Mouse (Mus musculus) hindbrain, embryonic 16.5 days (tissue): ENCODE data around the gene Ubp1. TPM values are rescaled to one million over a fixed set of nuclear protein-coding genes. Genes with fewer than 3 reads are reported as not detected.
"Not testable (repeated sequence)": the region's sequence is repeated elsewhere in the genome, so short reads cannot be mapped to it uniquely, and the experiment has no call there.

ENCODE experiments used
- ATAC-seq: fragments of 200-750 bp; cut with Nextera tagmentation; 2 replicates; pipeline ENCODE4 v1.8.0; 2017; ENCODE audit warnings: moderate TSS enrichment, moderate library complexity
- H3K27ac ChIP-seq: fragments of 300-500 bp; sonication (generic); 2 replicates; pipeline ENCODE4 v1.5.1; 2014; ENCODE audit warnings: low read depth, mild to moderate bottlenecking, control low read depth, low read length, moderate library complexity
- H3K27me3 ChIP-seq: fragments of 300-500 bp; sonication (generic); replicated peaks from 2 replicates; pipeline ENCODE4 v1.6.1; 2014; ENCODE audit warnings: low read length; ENCODE audit not compliant: control insufficient read depth, insufficient read depth
- H3K36me3 ChIP-seq: fragments of 300-500 bp; sonication (generic); 2 replicates; pipeline ENCODE4 v1.6.1; 2014; ENCODE audit warnings: mild to moderate bottlenecking, low read length, moderate library complexity, mixed read lengths; ENCODE audit not compliant: control insufficient read depth, insufficient read depth
- H3K4me1 ChIP-seq: fragments of 300-500 bp; sonication (generic); 2 replicates; pipeline ENCODE4 v1.6.1; 2014; ENCODE audit warnings: low read depth, low read length; ENCODE audit not compliant: control insufficient read depth, insufficient read depth
- H3K4me2 ChIP-seq: fragments of 300-500 bp; sonication (generic); 2 replicates; pipeline ENCODE4 v1.6.1; 2014; ENCODE audit warnings: mild to moderate bottlenecking, low read length, control low read depth, moderate library complexity
- H3K4me3 ChIP-seq: fragments of 300-500 bp; sonication (generic); 2 replicates; pipeline ENCODE4 v1.5.1; 2014; ENCODE audit warnings: mild to moderate bottlenecking, low read length, control low read depth, moderate library complexity
- H3K9ac ChIP-seq: fragments of 300-500 bp; sonication (generic); 2 replicates; pipeline ENCODE4 v1.6.1; 2014; ENCODE audit warnings: low read depth, mild to moderate bottlenecking, control low read depth, low read length, moderate library complexity
- H3K9me3 ChIP-seq: fragments of 300-500 bp; sonication (generic); 2 replicates; pipeline ENCODE4 v1.6.1; 2014; ENCODE audit warnings: mild to moderate bottlenecking, low read length, moderate library complexity; ENCODE audit not compliant: control insufficient read depth
- WGBS: fragments of 180-500 bp; shearing (Covaris S2); extraction: QIAGEN DNeasy Blood & Tissue Kit; methylation state at CpG from one replicate; pipeline ENCODE4 v1.1.7; 2014; 5-methylcytosine and 5-hydroxymethylcytosine counted together
- polyA plus RNA-seq: library from polyadenylated mRNA; unstranded; fragments of >200 nt; fragmentation: Nextera tagmentation; extraction: Ambion mirVana; gene quantifications from 2 replicates; pipeline ENCODE4 v1.2.1, GENCODE M21; 2015

The Ubp1 gene
- polyA plus RNA-seq = 21.3 and 26.8 TPM in 2 replicates

DNA sequence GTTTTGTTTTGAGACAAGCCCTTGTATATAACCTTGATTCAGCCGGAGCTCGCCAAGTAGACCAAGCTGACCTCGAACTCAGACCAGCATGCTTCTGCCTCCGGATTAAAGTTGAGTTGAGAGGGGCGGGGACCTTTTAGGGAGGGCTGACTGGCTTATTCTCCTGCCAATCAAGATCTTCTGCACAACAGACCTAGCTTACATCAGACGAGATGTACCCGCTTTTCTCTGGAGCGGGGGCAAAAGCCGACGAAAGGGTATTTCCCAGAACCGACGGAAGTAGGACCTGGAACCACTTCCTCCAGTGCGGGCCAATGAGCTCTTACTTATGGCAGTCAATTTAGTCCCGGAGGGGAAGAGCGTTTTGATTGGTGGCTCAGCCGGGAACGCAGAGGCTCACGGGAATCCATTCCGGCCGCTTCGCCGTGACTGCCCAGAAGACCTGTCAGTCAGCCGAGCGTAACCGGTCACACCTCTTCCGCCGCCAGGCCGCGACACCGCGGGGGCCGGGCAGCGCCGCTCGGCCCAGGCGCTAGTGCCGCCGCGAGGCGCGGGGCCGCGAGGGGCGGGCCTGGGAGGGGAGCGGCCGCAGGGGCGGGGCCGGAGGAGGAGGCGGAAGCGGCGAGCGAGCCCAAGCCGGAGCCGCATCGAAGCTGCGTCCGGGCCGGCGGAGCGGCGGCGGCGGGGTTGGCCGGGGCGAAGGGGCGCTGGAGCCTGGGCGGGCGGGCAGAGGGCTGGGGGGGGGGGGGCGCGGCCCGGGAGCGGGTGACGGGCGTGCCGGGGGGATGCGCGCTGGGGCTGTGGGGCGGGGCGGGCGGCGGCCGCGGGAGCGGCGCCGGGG lies at the start of gene Ubp1:
TSS of gene Ubp1 (plus strand) at position 401 of the 841 bp plus-strand sequence.
- WGBS = under 1% methylated on average over 40 of the region's 86 CpGs
- peak; percentile 98 for ATAC-seq

DNA sequence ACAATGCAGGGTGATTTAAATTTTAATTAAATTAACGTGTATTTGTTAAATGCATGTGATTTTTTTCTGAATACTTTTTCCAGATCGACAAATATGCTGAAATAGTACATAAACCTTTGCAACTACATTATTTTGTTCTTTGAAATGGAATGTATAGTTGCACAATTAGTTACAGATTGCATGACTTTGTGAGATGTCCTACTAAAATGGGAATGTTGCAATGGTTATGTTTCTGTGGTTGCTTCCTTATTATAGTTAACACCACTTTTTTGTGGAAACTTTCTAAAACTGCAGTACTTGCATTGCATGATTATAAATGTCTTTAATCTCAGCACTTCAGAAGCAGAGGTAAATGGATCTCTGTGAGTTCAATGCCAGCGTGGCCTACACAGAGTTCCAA lies 35.8 kb upstream of the Ubp1 start:
- no peaks in the 10 kb centered on the region for H3K9me3 ChIP-seq
- peaks cover 44% of the 10 kb centered on the region for H3K36me3 ChIP-seq
- no peak overlapping the region for H3K4me3 ChIP-seq
- 96% methylated on average over 3 of the region's 3 CpGs for WGBS
- no peak overlapping the region for H3K27ac ChIP-seq
- H3K4me1 ChIP-seq = no peaks in the 10 kb centered on the region
- no peak for ATAC-seq
- H3K27me3 ChIP-seq = no peaks in the 10 kb centered on the region
- H3K9ac ChIP-seq = no peak overlapping the region
- no peak overlapping the region for H3K4me2 ChIP-seq

More for the DNA sequence above, at the start of gene Ubp1:
- H3K27me3 ChIP-seq = no peaks in the 10 kb centered on the region
- H3K4me1 ChIP-seq = peaks cover 18% of the 10 kb centered on the region
- H3K9me3 ChIP-seq = no peaks in the 10 kb centered on the region
- H3K9ac ChIP-seq = peak within 1 kb of the TSS; percentile 94
- H3K4me2 ChIP-seq = peak within 1 kb of the TSS; percentile 74
- peak within 1 kb of the TSS; percentile 88 for H3K4me3 ChIP-seq
- peak within 1 kb of the TSS; percentile 89 for H3K27ac ChIP-seq
- no peaks in the 10 kb centered on the region for H3K36me3 ChIP-seq

DNA sequence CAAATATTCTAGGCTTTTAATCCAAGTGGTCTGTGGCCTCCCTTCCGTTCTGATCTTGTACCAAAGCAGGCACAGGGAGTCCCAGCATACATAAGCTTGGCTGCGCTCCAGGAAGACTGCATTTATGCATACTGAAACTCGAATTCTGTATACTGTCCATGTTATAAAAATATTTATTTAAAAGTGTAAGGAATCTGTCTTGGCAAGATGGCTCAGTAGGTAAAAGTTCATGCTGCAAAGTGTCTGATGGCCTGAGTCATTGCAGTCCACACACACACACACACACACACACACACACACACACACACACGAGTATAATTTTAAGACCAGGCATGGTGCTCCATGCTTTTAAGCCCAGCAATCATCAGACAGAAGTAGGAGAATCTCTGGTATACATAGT lies 27.6 kb upstream of the Ubp1 start:
- no peak overlapping the region for H3K4me3 ChIP-seq
- H3K27ac ChIP-seq = no peak overlapping the region
- no peak for ATAC-seq
- H3K4me2 ChIP-seq = no peak overlapping the region
- 78% methylated on average over 4 of the region's 4 CpGs for WGBS
- H3K9ac ChIP-seq = no peak overlapping the region
- H3K36me3 ChIP-seq = peaks cover 44% of the 10 kb centered on the region
- no peaks in the 10 kb centered on the region for H3K4me1 ChIP-seq
- H3K27me3 ChIP-seq = no peaks in the 10 kb centered on the region
- H3K9me3 ChIP-seq = no peaks in the 10 kb centered on the region

- H3K9ac ChIP-seq, ATAC-seq, H3K27me3 ChIP-seq, H3K27ac ChIP-seq, H3K9me3 ChIP-seq, H3K4me3 ChIP-seq, H3K4me1 ChIP-seq, H3K4me2 ChIP-seq: not testable (repeated sequence)
- WGBS = 95% methylated on average over 6 of the region's 6 CpGs
- peaks cover 45% of the 10 kb centered on the region for H3K36me3 ChIP-seq
Observed at GRCm38 (mm10) chr9:113904315-113904714, 26.4 kb upstream of the Ubp1 start.

DNA sequence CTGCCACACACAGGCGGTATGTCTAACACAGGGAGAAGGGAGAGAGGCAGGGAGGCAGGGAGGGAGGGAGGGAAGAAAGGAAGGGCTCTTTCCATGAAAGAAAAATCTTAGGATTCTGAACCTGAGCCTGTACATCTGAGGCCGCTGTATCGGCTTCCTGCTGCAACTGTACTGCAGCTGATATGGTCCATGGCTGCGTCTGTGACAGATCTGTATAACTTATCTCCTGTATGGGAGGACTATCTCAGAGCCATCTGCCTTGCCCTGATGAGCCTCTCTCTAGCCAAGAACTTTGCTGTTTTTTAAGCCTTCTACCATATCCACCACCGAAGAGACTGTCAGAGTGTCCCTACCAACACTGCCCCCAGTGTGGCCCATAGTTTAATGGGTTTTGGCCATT lies 14.9 kb upstream of the Ubp1 start:
- Histone ChIP-seq H3K4me2 (no peak overlapping the region), H3K4me1 (no peaks in the 10 kb centered on the region), H3K27ac (no peak overlapping the region), H3K9me3 (no peaks in the 10 kb centered on the region), H3K9ac (no peak overlapping the region), H3K27me3 (no peaks in the 10 kb centered on the region), H3K36me3 (peaks cover 50% of the 10 kb centered on the region), H3K4me3 (no peak overlapping the region)
- WGBS = 94% methylated on average over 5 of the region's 5 CpGs
- no peak for ATAC-seq

GRCm38 (mm10) chr9:113922677-113923076 lies 8.1 kb upstream of the Ubp1 start:
- Histone ChIP-seq H3K9ac (no peak overlapping the region), H3K36me3 (peaks cover 32% of the 10 kb centered on the region), H3K4me3 (no peak overlapping the region), H3K27me3 (no peaks in the 10 kb centered on the region), H3K9me3 (no peaks in the 10 kb centered on the region), H3K4me2 (no peak overlapping the region), H3K27ac (no peak overlapping the region), H3K4me1 (no peaks in the 10 kb centered on the region)
- ATAC-seq = no peak
- WGBS = 95% methylated on average over 5 of the region's 5 CpGs

DNA sequence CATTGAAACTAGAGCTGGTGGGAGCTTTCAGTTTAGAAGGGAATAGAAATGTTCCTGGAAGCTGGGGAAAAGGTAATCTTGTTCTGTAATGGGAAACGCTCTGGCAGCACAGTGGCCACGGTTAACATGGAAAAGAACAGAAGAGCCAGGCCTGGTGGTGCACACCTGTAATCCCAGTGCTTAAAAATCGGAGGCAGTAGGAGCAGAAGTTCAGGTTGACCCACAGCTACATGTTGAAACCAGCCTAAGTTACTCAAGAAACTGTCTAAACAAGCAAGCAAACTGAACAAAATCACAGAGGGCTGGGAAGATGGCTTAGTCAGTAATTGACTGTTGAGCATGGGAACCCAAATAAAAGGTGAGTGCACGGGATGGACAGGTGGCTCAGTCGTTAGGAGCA lies 5.9 kb upstream of the Ubp1 start:
- no peaks in the 10 kb centered on the region for H3K27me3 ChIP-seq
- WGBS = 92% methylated on average over 5 of the region's 5 CpGs
- H3K4me2 ChIP-seq = no peak overlapping the region
- ATAC-seq = no peak
- H3K9me3 ChIP-seq = no peaks in the 10 kb centered on the region
- no peaks in the 10 kb centered on the region for H3K4me1 ChIP-seq
- H3K4me3 ChIP-seq = no peak overlapping the region
- H3K36me3 ChIP-seq = peaks cover 24% of the 10 kb centered on the region
- H3K9ac ChIP-seq = no peak overlapping the region
- no peak overlapping the region for H3K27ac ChIP-seq

- no peak overlapping the region for H3K9ac ChIP-seq
- no peaks in the 10 kb centered on the region for H3K9me3 ChIP-seq
- no peaks in the 10 kb centered on the region for H3K27me3 ChIP-seq
- no peak overlapping the region for H3K27ac ChIP-seq
- H3K4me3 ChIP-seq = no peak overlapping the region
- WGBS = 86% methylated on average over 4 of the region's 4 CpGs
- H3K4me1 ChIP-seq = peaks cover 17% of the 10 kb centered on the region
- H3K36me3 ChIP-seq = peaks cover under 1% of the 10 kb centered on the region; the same call in 1 of the 2 replicates
- H3K4me2 ChIP-seq = no peak overlapping the region
- ATAC-seq = no peak
Observed at GRCm38 (mm10) chr9:113928591-113928990, 2.1 kb upstream of the Ubp1 start.

GRCm38 (mm10) chr9:113929676-113930075 lies 1.1 kb upstream of the Ubp1 start:
- ATAC-seq = no peak
- no peak overlapping the region for H3K4me3 ChIP-seq
- no peaks in the 10 kb centered on the region for H3K27me3 ChIP-seq
- no peak overlapping the region; the same call in 1 of the 2 replicates for H3K4me2 ChIP-seq
- no peak overlapping the region for H3K9ac ChIP-seq
- no peaks in the 10 kb centered on the region for H3K9me3 ChIP-seq
- peaks cover 18% of the 10 kb centered on the region for H3K4me1 ChIP-seq
- no peaks in the 10 kb centered on the region for H3K36me3 ChIP-seq
- H3K27ac ChIP-seq = no peak overlapping the region; the same call in 1 of the 2 replicates
- WGBS = 81% methylated on average over 1 of the region's 1 CpGs
